17 mouse cellular contexts compared by ENCODE assay signal in the genomic region with DNA sequence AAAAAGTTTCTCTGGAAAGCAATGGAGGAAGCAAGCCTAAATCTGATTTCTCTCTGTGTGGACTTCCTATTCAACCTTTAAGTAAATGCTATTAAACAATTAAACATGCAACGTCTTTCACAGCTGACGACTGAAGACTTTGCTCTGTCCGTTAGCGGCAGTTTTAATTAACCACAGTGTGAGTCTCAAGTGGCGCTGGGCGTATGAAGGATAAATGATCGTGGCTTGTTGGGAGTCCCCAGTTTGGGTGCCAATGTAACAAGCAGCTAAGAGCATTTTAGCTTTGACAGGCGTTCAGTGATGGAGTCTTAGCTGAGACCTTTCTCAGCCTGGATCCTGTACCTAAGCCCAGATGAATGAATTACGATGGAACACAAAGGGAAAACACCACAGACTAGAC. TPM values are rescaled to one million over a fixed set of nuclear protein-coding genes. Genes with fewer than 3 reads are reported as not detected.
"Had no signal": no experiment of that assay in that cellular context is flagged by ENCODE, and none has a peak within 500 bp of the region (broad histone marks: within the 10 kb centered on the region; RNA-seq: fewer than 3 reads in every experiment).

No protein-coding gene starts in this region.

- H3K9ac ChIP-seq: limb, embryonic 13.5 days; liver, embryonic 15.5 days had no signal

- H3K9me3 ChIP-seq: limb, embryonic 13.5 days; liver, embryonic 15.5 days had no signal

- ATAC-seq: lung, postnatal 0 days had no signal

- H3K36me3 ChIP-seq: limb, embryonic 13.5 days; liver, embryonic 15.5 days had no signal

- H3K27ac ChIP-seq: kidney, postnatal 0 days; limb, embryonic 13.5 days; liver, embryonic 15.5 days had no signal

- H3K4me3 ChIP-seq: limb, embryonic 13.5 days; liver, embryonic 15.5 days had no signal

- H3K4me2 ChIP-seq: limb, embryonic 13.5 days; liver, embryonic 15.5 days had no signal

- DNase-seq: kidney, adult 11 months; kidney, adult 9 months; kidney, postnatal 36 days; layer of hippocampus, adult 9-11 months; layer of hippocampus, postnatal 36 days; left cerebral cortex, postnatal 4 days; lung, adult 2 months; lung, postnatal 36 days; thymus, adult 18-20 months; thymus, postnatal 14 days had no signal

RNA-seq across cellular contexts. Expression of a gene that starts 52.7 kb away (rescaled TPM):
- total RNA-seq: liver, adult 2 months; megakaryocyte progenitor cell, adult 5-6 weeks had no signal
- polyA plus RNA-seq: kidney, postnatal 0 days; limb, embryonic 13.5 days; liver, adult 2 months; liver, embryonic 15.5 days; lung, adult 2 months; lung, postnatal 0 days; stomach, embryonic 14.5 days had no signal
